Mouse (Mus musculus): ENCODE data around the gene 2310034G01Rik. TPM values are rescaled to one million over a fixed set of nuclear protein-coding genes. Genes with fewer than 3 reads are reported as not detected.
A peak's percentile ranks its signal among the peaks of the same experiment; 100 is the strongest.

2310034G01Rik gene
- under 1 TPM in 1 of 2 experiments, not detected in 1; 0.23 TPM for polyA plus RNA-seq (2017; shearing (Covaris generic))

- no peak for ATAC-seq
Measured at GRCm38 (mm10) chr19:46350168-46350932, at the start of gene 2310034G01Rik. 2310034G01Rik (minus strand) TSS chr19:46350302.

- ATAC-seq = no peak
Measured at GRCm38 (mm10) chr19:46399886-46400285, 49.8 kb upstream of the 2310034G01Rik start.

GRCm38 (mm10) chr19:46399372-46399771, 49.3 kb upstream of the 2310034G01Rik start:
- ATAC-seq = no peak

- no peak for ATAC-seq
Measured at GRCm38 (mm10) chr19:46398401-46398800, 48.3 kb upstream of the 2310034G01Rik start.

GRCm38 (mm10) chr19:46397436-46398001, 47.4 kb upstream of the 2310034G01Rik start:
- ATAC-seq = no peak

GRCm38 (mm10) chr19:46396686-46397435, 46.8 kb upstream of the 2310034G01Rik start, which contains the start of gene Sufu:
Sufu (plus strand) TSS chr19:46396896.
- ATAC-seq = peak; percentile 76

GRCm38 (mm10) chr19:46396109-46396508, 46.0 kb upstream of the 2310034G01Rik start:
- no peak for ATAC-seq

- peak; percentile 89 for ATAC-seq
Measured at GRCm38 (mm10) chr19:46395109-46396009, 45.3 kb upstream of the 2310034G01Rik start, which contains the start of gene Actr1a. Actr1a (minus strand) TSS chr19:46395748.

GRCm38 (mm10) chr19:46394712-46395108, 44.6 kb upstream of the 2310034G01Rik start:
- no peak for ATAC-seq

GRCm38 (mm10) chr19:46392018-46392417, 41.9 kb upstream of the 2310034G01Rik start:
- ATAC-seq = no peak

- no peak for ATAC-seq
Measured at GRCm38 (mm10) chr19:46389872-46390271, 39.8 kb upstream of the 2310034G01Rik start.

- ATAC-seq = no peak
Measured at GRCm38 (mm10) chr19:46382275-46382674, 32.2 kb upstream of the 2310034G01Rik start.

GRCm38 (mm10) chr19:46375891-46376290, 25.8 kb upstream of the 2310034G01Rik start:
- no peak for ATAC-seq

GRCm38 (mm10) chr19:46375489-46375888, 25.4 kb upstream of the 2310034G01Rik start:
- no peak for ATAC-seq

GRCm38 (mm10) chr19:46374477-46375088, 24.5 kb upstream of the 2310034G01Rik start:
- ATAC-seq = no peak

- no peak for ATAC-seq
Measured at GRCm38 (mm10) chr19:46369204-46369603, 19.1 kb upstream of the 2310034G01Rik start.

GRCm38 (mm10) chr19:46367798-46368590, 17.9 kb upstream of the 2310034G01Rik start:
- no peak for ATAC-seq

GRCm38 (mm10) chr19:46363294-46364009, 13.3 kb upstream of the 2310034G01Rik start:
- ATAC-seq = no peak

- ATAC-seq = no peak
Measured at GRCm38 (mm10) chr19:46362104-46362503, 12.0 kb upstream of the 2310034G01Rik start.

- ATAC-seq = no peak
Measured at GRCm38 (mm10) chr19:46358381-46358780, 8.3 kb upstream of the 2310034G01Rik start.
